Mouse (Mus musculus) heart, postnatal 4 days (tissue): ENCODE data around the gene Hrc. TPM values are rescaled to one million over a fixed set of nuclear protein-coding genes. Genes with fewer than 3 reads are reported as not detected.
A peak's percentile ranks its signal among the peaks of the same experiment; 100 is the strongest.

Source experiments
- DNase-seq: peaks from one replicate; pipeline ENCODE4 v3.0.0; 2021
- total RNA-seq, 2 experiments: library from RNA; stranded (reverse); gene quantifications; 2 replicates each; pipeline ENCODE4 v1.2.3; 2021

Hrc gene
- total RNA-seq, 2 experiments from 2014 or later, result 182 to 202 TPM

DNA sequence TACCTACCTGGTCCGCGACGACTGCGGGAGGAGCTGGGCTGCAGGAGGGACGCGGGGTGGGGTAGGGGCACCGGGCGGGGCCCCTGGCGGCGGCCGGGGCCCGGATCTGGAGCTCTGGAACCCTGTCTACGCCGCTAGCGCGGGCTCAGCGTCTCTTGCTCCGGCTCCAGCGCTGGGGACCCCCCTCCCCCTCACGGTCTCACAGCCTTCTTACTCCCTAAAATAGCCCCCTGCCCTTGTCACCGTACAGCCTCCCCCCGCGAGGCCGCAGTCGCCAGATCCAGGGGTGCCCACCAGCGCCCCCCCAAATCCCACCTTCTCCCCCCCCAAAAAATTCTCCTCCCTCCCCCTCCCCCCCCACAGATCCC, 31.5 kb downstream of the Hrc start, which contains the start of gene Ppfia3:
Ppfia3 (minus strand) TSS at position 368 of the 368 bp plus-strand sequence.
- no peak for DNase-seq

DNA sequence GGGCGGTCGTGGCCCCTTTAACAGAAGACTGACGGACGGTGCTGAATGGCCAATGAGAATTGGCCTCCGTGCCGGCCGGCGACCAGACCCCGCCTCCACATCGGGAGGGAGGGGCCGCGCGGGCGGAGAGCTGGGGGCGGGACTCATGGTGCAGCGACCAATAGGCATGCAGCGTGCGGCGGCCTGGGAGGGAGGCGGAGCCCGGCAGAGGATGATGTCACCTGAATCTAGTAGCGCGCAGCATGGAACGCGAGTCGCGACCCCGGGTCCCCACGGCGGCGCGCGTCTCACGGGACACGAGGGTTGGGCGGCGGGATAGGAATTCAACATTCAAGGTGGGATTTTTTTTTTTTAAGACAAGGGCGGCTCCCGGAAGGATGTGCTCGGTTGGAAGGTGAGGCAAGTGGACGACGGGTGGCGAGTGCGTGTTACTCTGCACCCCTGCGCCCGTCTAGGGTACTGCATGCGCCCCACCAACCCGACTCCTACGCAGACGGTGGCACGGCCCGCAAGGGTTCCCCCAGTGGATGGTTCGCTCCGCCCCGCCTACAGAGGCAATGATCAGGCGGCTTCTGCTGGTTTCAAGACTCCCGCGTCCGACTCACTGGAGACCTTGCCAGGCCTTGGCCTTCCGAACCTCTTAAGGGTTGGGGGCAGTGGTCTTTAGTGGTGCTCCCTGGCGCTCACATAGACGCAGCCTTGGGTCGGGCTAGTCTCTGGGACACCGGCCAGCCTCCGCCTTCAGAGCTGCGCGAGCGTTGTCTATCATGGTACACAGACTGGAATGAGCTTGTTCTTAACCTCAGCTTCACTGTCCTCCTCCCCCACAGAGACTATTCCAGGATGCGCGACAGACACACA, 32.2 kb downstream of the Hrc start:
- DNase-seq, result peak; percentile 99

DNA sequence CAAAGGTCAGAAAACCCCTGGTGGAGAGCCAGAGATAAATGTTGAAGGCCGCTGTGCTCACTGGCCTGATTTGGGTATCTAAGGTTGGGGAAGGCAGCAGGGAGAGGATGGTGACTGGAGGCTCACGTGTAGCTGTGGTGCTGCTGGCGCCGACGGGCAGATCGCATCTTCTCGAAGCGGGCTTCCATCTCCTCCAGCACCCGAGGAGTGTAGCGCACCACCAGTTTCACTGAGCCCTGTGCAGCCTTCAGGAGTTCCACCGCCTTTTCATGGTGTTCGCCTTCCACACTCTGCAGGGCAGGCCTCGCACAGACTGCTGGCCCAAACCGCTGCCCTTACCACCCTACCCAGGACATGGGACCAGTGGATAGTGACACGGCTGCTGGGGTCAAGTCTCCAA, 33.1 kb downstream of the Hrc start:
- DNase-seq, result no peak

DNA sequence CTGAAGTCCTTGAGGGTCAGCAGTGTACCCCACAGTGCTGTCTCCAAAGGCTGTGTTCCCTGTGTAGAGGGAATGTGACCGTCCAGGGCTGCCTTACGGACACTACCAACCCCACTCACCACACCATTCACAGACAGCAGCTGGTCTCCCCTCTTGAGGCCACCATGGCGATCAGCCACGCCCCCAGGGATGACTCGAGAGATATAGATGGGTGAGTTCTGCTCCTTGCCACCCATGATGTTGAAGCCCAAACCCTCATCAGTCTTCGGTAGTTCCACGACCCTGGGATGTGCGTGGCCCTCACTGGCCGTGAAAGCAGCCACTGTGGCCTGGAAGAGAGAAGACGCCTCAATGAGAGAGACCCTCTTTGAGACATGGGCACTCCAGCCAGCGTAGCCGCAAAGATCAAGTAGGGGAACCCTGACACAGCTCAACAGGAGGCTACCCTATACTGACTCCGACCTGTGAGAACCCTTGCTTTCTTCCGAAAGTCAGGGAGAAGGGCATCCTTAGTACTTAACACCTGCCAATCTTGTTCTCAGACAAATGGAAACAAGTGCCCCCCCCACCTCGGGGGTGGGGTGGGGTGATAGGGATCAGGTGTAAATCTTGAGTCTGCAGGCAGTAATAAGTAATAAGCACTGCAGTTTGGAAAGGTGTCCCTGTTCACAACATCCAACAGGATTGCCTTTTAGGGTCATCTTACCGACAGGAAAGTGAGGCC, 34.1 kb downstream of the Hrc start:
- DNase-seq, result no peak

DNA sequence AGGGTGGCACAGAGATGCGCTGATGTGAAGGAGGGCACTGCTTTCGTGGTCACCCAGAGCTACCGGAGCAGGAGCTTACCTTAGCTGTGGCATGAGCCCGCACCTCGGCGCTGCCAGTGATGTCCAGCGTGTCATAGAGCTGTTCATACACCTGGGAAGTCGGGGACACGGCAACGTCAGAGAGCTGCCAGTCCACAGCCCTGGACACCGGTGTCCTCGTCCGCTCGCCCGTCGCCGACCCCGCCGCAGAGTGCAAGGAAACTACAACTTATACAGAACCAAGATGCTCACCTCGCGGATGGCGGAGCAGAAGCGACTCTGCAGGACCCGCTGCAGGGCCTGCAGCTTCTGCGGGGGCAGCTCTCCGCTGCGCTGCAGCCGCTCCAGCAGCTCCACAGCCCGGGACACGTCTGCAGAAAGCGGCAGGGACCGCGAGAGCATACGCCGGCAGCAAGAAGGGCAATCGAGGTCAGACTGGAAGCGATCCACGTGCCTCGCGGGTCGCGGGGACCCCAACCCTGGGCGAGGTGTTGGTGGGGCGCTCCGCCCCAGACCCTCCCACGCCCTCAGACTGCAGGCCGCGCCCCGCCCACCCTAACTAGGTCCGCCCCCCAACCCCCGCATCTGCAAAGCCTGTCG, 34.9 kb downstream of the Hrc start:
- no peak for DNase-seq

DNA sequence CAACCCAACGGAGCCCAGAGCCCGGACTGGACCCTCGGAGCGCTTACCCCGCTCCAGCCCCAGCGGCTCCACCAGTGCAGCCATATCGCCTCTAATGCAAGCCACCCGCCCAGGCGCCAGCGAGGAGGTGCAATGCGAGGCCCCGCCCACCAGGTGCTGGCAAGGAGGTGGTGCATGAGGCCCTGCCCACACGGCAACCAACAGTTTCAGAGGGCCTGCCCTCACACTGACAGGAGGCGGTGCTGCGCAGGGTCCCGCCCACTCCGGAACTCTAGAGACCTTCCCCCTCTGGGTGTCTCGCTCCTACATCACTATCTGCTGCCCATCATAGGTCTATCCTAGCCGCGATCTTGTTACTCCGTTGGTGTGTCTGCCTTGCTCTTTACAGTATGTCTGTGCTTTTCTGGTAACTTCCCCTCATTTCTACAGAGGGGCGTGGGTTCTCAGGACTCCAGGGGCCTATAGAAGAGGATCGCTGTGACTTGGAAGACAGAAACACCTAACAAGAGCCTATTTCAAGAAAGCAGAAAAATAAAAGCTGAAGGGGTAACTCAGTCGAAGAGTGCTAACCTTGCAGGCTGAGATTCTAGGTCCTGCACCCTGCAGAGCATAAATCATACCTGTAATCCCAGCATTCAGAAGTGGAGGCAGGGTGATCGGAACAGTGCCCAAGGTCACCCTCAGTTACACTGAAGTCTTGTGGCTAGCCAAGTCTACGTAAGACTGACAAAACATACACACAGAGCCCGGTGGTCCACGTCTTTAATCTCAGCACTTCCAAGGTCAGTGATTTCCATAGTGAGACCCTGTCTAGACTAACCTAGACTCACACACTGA, 35.6 kb downstream of the Hrc start, which contains the start of gene Lin7b:
Lin7b (minus strand) TSS at position 109 of the 837 bp plus-strand sequence.
- DNase-seq, result peak; percentile 87

DNA sequence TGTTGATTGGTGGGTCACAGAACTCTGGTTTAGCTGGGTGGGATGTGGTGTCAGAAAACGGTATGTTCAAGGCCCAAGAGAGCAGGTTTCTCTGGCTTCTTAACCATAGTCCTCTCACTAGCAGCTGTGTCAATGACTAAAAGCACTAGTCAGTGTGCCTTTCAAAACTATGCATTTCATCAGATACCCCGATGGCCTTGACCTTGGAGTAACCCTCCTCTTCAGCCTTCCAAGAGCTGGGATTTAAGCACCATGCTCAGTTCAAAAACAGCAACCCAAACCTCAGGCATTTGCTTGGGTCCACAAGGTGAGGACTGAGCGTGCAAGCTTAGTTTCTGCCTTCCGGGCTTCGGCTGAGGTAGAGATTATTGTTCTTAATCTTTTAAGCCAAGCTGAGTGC, 37.3 kb downstream of the Hrc start:
- no peak for DNase-seq

DNA sequence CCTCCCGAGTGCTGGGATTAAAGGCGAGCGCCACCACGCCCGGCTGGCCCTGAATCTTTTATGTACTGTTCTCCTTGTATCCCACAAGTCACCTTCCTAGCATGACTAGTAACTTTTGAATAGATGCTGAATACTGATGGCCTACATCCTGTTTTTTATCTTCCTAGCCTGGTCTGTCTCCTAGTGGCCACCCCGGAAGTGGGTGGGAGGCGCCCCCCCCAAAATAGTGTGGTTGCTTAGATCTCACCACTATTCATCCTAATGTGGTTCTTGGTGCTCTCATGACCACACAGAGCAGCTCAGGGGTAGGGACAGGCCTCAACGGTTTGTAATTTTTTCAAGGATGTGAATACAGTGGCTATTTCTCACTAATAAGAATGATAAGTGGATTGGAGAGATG, 39.5 kb downstream of the Hrc start:
- DNase-seq, result no peak

DNA sequence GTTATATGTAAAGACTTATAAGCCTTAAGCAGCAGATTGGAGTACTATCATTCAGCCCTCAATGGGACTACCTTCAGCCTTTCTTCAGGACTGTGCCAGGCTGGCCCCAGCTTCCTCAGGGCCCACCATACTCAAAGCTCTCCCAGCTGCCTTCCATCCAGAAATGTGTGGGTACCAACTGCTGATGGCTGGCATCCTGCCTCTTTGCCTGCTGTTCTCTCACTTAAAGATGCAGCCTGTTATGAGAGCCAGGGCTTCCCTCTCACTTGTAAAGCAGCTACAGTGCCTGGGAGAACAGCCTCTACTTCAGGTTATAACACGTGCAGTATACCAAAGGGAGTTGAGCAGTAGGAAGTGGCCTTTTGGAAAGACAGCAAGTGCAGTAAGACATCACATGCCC, 41.0 kb downstream of the Hrc start:
- no peak for DNase-seq

DNA sequence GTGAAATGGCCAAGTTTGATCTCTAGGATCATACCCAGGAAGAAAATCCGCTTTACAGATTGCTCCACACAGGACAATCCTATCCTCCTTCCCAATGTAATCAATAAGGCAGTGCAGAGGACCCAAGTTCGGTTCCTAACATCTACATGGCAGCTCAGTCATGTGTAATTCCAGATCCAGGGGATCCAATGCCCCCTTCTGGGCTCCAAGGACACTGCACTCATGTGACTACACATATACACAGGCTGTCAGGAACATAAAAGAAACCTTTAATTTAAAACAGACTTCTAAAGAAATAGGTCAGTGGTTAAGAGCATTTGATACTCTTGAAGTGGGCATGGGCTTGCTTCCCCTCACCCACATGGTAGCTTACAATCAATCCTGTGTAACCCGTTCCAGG, 51.0 kb downstream of the Hrc start:
- DNase-seq, result no peak

Other genes with a start within 250 kb of the Hrc start
- gene Rcn3, start 243.1 kb upstream of the Hrc start, total RNA-seq, result 10 to 100 TPM; 88.0 to 90.9 TPM
- gene Fcgrt, start 231.4 kb upstream of the Hrc start, total RNA-seq, result 10 to 100 TPM; 35.3 to 41.1 TPM
- 100 to 1,000 TPM; 846 to 864 TPM for gene Rps11, start 210.9 kb upstream of the Hrc start, total RNA-seq
- 1,000 to 10,000 TPM; 1,039 to 1,207 TPM for gene Rpl13a, start 206.5 kb upstream of the Hrc start, total RNA-seq
- not detected for gene Gm45713, start 199.1 kb upstream of the Hrc start, total RNA-seq
- gene Flt3l, start 198.9 kb upstream of the Hrc start, total RNA-seq, result 1 to 10 TPM; 1.5 to 2.1 TPM
- gene Pih1d1, start 181.0 kb upstream of the Hrc start, total RNA-seq, result 10 to 100 TPM; 58.5 to 67.0 TPM
- gene Aldh16a1, start 180.7 kb upstream of the Hrc start, total RNA-seq, result 10 to 100 TPM; 44.8 to 53.8 TPM
- 10 to 100 TPM in 1 of 2 experiments, 1 to 10 TPM in 1; 9.1 to 12.4 TPM for gene Slc17a7, start 171.3 kb upstream of the Hrc start, total RNA-seq
- not detected for gene Gfy, start 155.7 kb upstream of the Hrc start, total RNA-seq
- not detected for gene Pth2, start 154.3 kb upstream of the Hrc start, total RNA-seq
- under 1 TPM in 1 of 2 experiments, not detected in 1; 0.25 TPM for gene Ccdc155, start 130.4 kb upstream of the Hrc start, total RNA-seq
- not detected for gene Dkkl1, start 123.1 kb upstream of the Hrc start, total RNA-seq
- gene Tead2, start 119.5 kb upstream of the Hrc start, total RNA-seq, result 10 to 100 TPM; 66.4 to 69.4 TPM
- gene Cd37, start 96.2 kb upstream of the Hrc start, total RNA-seq, result 1 to 10 TPM; 2.1 to 3.6 TPM
- under 1 TPM in 1 of 2 experiments, not detected in 1; 0.18 TPM for gene Slc6a16, start 94.2 kb upstream of the Hrc start, total RNA-seq
- not detected for gene Slc6a21, start 57.8 kb upstream of the Hrc start, total RNA-seq
- gene Trpm4, start 1.5 kb upstream of the Hrc start, total RNA-seq, result 10 to 100 TPM; 26.2 to 29.2 TPM
- under 1 TPM; 0.26 to 0.34 TPM for gene Ppfia3, start 31.7 kb downstream of the Hrc start, total RNA-seq
- 1 to 10 TPM; 1.5 to 2.4 TPM for gene Lin7b, start 35.3 kb downstream of the Hrc start, total RNA-seq
- 100 to 1,000 TPM; 203 to 223 TPM for gene Snrnp70, start 60.5 kb downstream of the Hrc start, total RNA-seq
- gene Kcna7, start 70.4 kb downstream of the Hrc start, total RNA-seq, result under 1 TPM; 0.43 to 0.59 TPM
- gene Ntf5, start 78.4 kb downstream of the Hrc start, total RNA-seq, result under 1 TPM; 0.17 to 0.43 TPM
- not detected for gene Lhb, start 85.5 kb downstream of the Hrc start, total RNA-seq
- gene Gys1, start 99.6 kb downstream of the Hrc start, total RNA-seq, result 10 to 100 TPM; 82.7 to 90.3 TPM
- gene Ruvbl2, start 102.8 kb downstream of the Hrc start, total RNA-seq, result 10 to 100 TPM; 38.7 to 39.3 TPM
- gene Ftl1, start 124.6 kb downstream of the Hrc start, total RNA-seq, result 100 to 1,000 TPM; 302 to 316 TPM
- 10 to 100 TPM; 48.6 to 50.7 TPM for gene Bax, start 131.6 kb downstream of the Hrc start, total RNA-seq
- gene Tulp2, start 146.6 kb downstream of the Hrc start, total RNA-seq, result 1 to 10 TPM in 1 of 2 experiments, not detected in 1; 1.1 TPM
- gene Gm45808, start 151.5 kb downstream of the Hrc start, total RNA-seq, result 1 to 10 TPM; 2.0 to 2.1 TPM
- gene Dhdh, start 153.5 kb downstream of the Hrc start, total RNA-seq, result 1 to 10 TPM; 3.5 to 4.7 TPM
- gene Nucb1, start 175.1 kb downstream of the Hrc start, total RNA-seq, result 100 to 1,000 TPM; 121 to 131 TPM
- 10 to 100 TPM; 40.7 to 42.1 TPM for gene Ppp1r15a, start 191.0 kb downstream of the Hrc start, total RNA-seq
- gene Plekha4, start 191.0 kb downstream of the Hrc start, total RNA-seq, result 1 to 10 TPM; 3.6 to 4.0 TPM
- gene Hsd17b14, start 219.6 kb downstream of the Hrc start, total RNA-seq, result under 1 TPM in 1 of 2 experiments, not detected in 1; 0.20 TPM
- gene Bcat2, start 234.9 kb downstream of the Hrc start, total RNA-seq, result 10 to 100 TPM; 56.1 to 64.7 TPM